In genomic region chr1:119064892-119065671, GRCm38 (mm10) we compare ENCODE assay signal across 15 mouse cellular contexts. TPM values are rescaled to one million over a fixed set of nuclear protein-coding genes. Genes with fewer than 3 reads are reported as not detected.
DNase-seq lines count a peak whose midpoint lies in the region; ATAC-seq and TF ChIP-seq lines count a peak whose summit lies in the region.
"Had no signal": no experiment of that assay in that cellular context is flagged by ENCODE, and none has a peak within 500 bp of the region (broad histone marks: within the 10 kb centered on the region; RNA-seq: fewer than 3 reads in every experiment).

No protein-coding gene starts in this region.

- no peak overlapping the region for H3K9ac ChIP-seq in embryonic facial prominence, embryonic 15.5 days
- H3K9ac ChIP-seq: liver, embryonic 13.5 days; neural tube, embryonic 13.5 days had no signal

- TF ChIP-seq CTCF in testis, adult 2 months (IDR thresholded peaks at IDR 0.05; ENCODE audit: control insufficient read depth, insufficient read depth, insufficient replicate concordance, low read depth, low read length), result no peak

- no peaks in the 10 kb centered on the region for H3K9me3 ChIP-seq in embryonic facial prominence, embryonic 15.5 days (replicated peaks)
- H3K9me3 ChIP-seq: liver, embryonic 13.5 days; neural tube, embryonic 13.5 days had no signal

- peak overlapping the region; percentile 19 for H3K4me3 ChIP-seq in testis, adult 2 months (ENCODE audit: control insufficient read depth, low read depth, low read length)
- H3K4me3 ChIP-seq in embryonic facial prominence, embryonic 15.5 days (replicated peaks), result no peak overlapping the region; the same call in 1 of the 2 replicates
- H3K4me3 ChIP-seq: liver, embryonic 13.5 days; neural tube, embryonic 13.5 days had no signal

- 49% methylated on average over 20 of the region's 20 CpGs for WGBS in embryonic facial prominence, embryonic 15.5 days

- peak overlapping the region; percentile 35 for H3K4me2 ChIP-seq in embryonic facial prominence, embryonic 15.5 days (replicated peaks)
- H3K4me2 ChIP-seq: liver, embryonic 13.5 days; neural tube, embryonic 13.5 days had no signal

- peak; percentile 59; the same call in 1 of the 2 replicates for ATAC-seq in embryonic facial prominence, embryonic 15.5 days (ENCODE audit: insufficient number of reproducible peaks, low FRiP score, low TSS enrichment, low read depth)

- H3K27ac ChIP-seq in testis, adult 2 months (ENCODE audit: control insufficient read depth, insufficient read depth, low read depth, low read length), result no peak overlapping the region
- peak overlapping the region; percentile 86 for H3K27ac ChIP-seq in embryonic facial prominence, embryonic 15.5 days (replicated peaks)
- H3K27ac ChIP-seq: kidney, postnatal 0 days; liver, embryonic 13.5 days; neural tube, embryonic 13.5 days had no signal

- H3K4me1 ChIP-seq in testis, adult 2 months (ENCODE audit: control insufficient read depth, insufficient read depth, low read length), result peaks cover 7% of the 10 kb centered on the region
- H3K4me1 ChIP-seq in embryonic facial prominence, embryonic 15.5 days, result peaks cover 22% of the 10 kb centered on the region
- H3K4me1 ChIP-seq: liver, embryonic 13.5 days; neural tube, embryonic 13.5 days had no signal

- H3K27me3 ChIP-seq in testis, adult 2 months (ENCODE audit: control insufficient read depth, insufficient read depth, low read length), result no peaks in the 10 kb centered on the region
- no peaks in the 10 kb centered on the region for H3K27me3 ChIP-seq in embryonic facial prominence, embryonic 15.5 days
- H3K27me3 ChIP-seq: liver, embryonic 13.5 days; neural tube, embryonic 13.5 days had no signal

- H3K36me3 ChIP-seq in testis, adult 2 months (ENCODE audit: control insufficient read depth, insufficient read depth, low read length), result no peaks in the 10 kb centered on the region
- H3K36me3 ChIP-seq in embryonic facial prominence, embryonic 15.5 days, result no peaks in the 10 kb centered on the region
- H3K36me3 ChIP-seq: liver, embryonic 13.5 days; neural tube, embryonic 13.5 days had no signal

- DNase-seq in heart, postnatal 4 days, result peak; percentile 33
- DNase-seq in heart, adult 8-10 months (ENCODE audit: low spot score), result no peak
- no peak for DNase-seq in testis, postnatal 10 days (ENCODE audit: low spot score)
- DNase-seq in left cerebral cortex, adult 18-20 months (ENCODE audit: low spot score in 2 of 2), result no peak
- no peak for DNase-seq in adrenal gland, adult 2 months
- DNase-seq: adrenal gland, adult 8-10 months; cerebellum, postnatal 10 days; liver, embryonic 13.5 days; right cerebral cortex, adult 18-20 months; thymus, adult 18-20 months had no signal

- TF ChIP-seq POLR2A in testis, adult 2 months (IDR thresholded peaks at IDR 0.05; ENCODE audit: control insufficient read depth, low read depth, low read length), result no peak

RNA-seq across cellular contexts. Expression of gene Gli2, which starts 11.7 kb away (rescaled TPM):
- 1 to 10 TPM; 4.6 to 5.2 TPM for total RNA-seq in heart, postnatal 4 days (2021)
- 1 to 10 TPM in 2 of 4 experiments, under 1 TPM in 2; 0.80 to 1.5 (median 0.99) TPM for total RNA-seq in heart, adult 8-10 months (2022)
- 1.3 and 1.4 TPM in 2 replicates for polyA plus RNA-seq in testis, adult 2 months (2012; rRNA removed)
- 18.8 and 20.7 TPM in 2 replicates for polyA plus RNA-seq in embryonic facial prominence, embryonic 15.5 days (2015; fragmentation: Nextera tagmentation; extraction: Ambion mirVana)
- total RNA-seq in left cerebral cortex, adult 18-20 months (2021), result 1 to 10 TPM; 2.5 to 3.1 TPM
- total RNA-seq in adrenal gland, adult 2 months (2021), result 1 to 10 TPM; 1.0 to 1.5 TPM
- polyA plus RNA-seq in adrenal gland, adult 2 months (2012; rRNA removed), result 1.2 and 1.6 TPM in 2 replicates
- total RNA-seq: megakaryocyte-erythroid progenitor cell, adult 5-6 weeks had no signal
